Comparison of ENCODE assay signal across 15 mouse cellular contexts in genomic region chr2:109859671-109860070, GRCm38 (mm10).
"Had no signal": no experiment of that assay in that cellular context is flagged by ENCODE, and none has a peak within 500 bp of the region (broad histone marks: within the 10 kb centered on the region; RNA-seq: fewer than 3 reads in every experiment).

No protein-coding gene starts in this region.

- ATAC-seq: liver, postnatal 0 days; lung, postnatal 0 days; midbrain, embryonic 13.5 days; midbrain, embryonic 15.5 days had no signal

- H3K27ac ChIP-seq: lung, embryonic 15.5 days; macrophage; midbrain, embryonic 13.5 days; midbrain, embryonic 15.5 days; neural tube, embryonic 12.5 days had no signal

- DNase-seq: liver, postnatal 0 days; lung, adult 2 months; lung, postnatal 14 days; lung, postnatal 36 days; right cerebral cortex, postnatal 14 days; thymus, adult 2 months; thymus, postnatal 25 days; thymus, postnatal 4 days had no signal

- H3K4me3 ChIP-seq: lung, embryonic 15.5 days; megakaryocyte, embryonic 14.5 days; midbrain, embryonic 13.5 days; midbrain, embryonic 15.5 days; neural tube, embryonic 12.5 days had no signal
